Mouse (Mus musculus) hindbrain, embryonic 10.5 days (tissue): ENCODE data around the gene Plrg1. TPM values are rescaled to one million over a fixed set of nuclear protein-coding genes. Genes with fewer than 3 reads are reported as not detected.

Source experiments
- DNase-seq: peaks from one replicate; pipeline ENCODE4 v3.0.0-alpha.2; 2017; ENCODE audit warnings: low spot score
- H3K27ac ChIP-seq: fragments of 300-500 bp; sonication (generic); 2 replicates; pipeline ENCODE4 v1.5.1; 2016; ENCODE audit warnings: mild to moderate bottlenecking, moderate library complexity
- H3K27me3 ChIP-seq: fragments of 300-500 bp; sonication (generic); 2 replicates; pipeline ENCODE4 v1.6.1; 2016; ENCODE audit warnings: mild to moderate bottlenecking; ENCODE audit not compliant: poor library complexity, insufficient read depth, severe bottlenecking
- H3K36me3 ChIP-seq: fragments of 300-500 bp; sonication (generic); 2 replicates; pipeline ENCODE4 v1.6.1; 2016; ENCODE audit warnings: mild to moderate bottlenecking, moderate library complexity
- H3K4me1 ChIP-seq: fragments of 300-500 bp; sonication (generic); replicated peaks from 2 replicates; pipeline ENCODE4 v1.6.1; 2016; ENCODE audit warnings: mild to moderate bottlenecking
- H3K4me3 ChIP-seq: fragments of 300-500 bp; sonication (generic); 2 replicates; pipeline ENCODE4 v1.5.1; 2016; ENCODE audit warnings: mild to moderate bottlenecking, moderate library complexity
- H3K9me3 ChIP-seq: fragments of 300-500 bp; sonication (generic); 2 replicates; pipeline ENCODE4 v1.6.1; 2016; ENCODE audit warnings: mild to moderate bottlenecking, moderate library complexity
- WGBS: fragments of 180-500 bp; shearing (Covaris S2); methylation state at CpG from one replicate; pipeline ENCODE4 v1.1.7; 2016; 5-methylcytosine and 5-hydroxymethylcytosine counted together
- polyA plus RNA-seq: library from polyadenylated mRNA; unstranded; fragments of >200 nt; fragmentation: Nextera tagmentation; extraction: Ambion mirVana; gene quantifications from 2 replicates; pipeline ENCODE4 v1.2.1, GENCODE M21; 2016

Plrg1 gene
- polyA plus RNA-seq, 1 experiment from 2014 or later = 138 TPM

DNA sequence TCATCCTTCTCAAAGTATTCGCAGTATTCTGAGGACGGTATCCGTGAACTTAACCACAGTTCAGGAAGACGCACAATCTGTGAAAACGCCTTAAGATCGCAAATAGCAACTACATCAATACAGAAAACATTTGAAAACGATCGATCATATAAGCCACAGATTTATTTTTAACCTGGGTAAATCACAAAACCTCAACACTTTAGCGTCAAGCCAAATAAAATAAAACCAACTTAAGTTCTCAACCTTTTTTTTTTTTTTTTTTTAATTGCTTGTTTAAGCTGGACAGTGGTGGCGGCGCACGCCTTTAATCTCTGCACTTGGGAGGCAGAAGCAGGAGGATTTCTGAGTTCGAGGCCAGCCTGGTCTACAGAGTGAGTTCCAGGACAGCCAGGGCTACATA is 563 bp upstream of the Plrg1 start:
- no peak for DNase-seq
- Histone ChIP-seq H3K27ac (peak overlapping the region; percentile 87; the same call in 1 of the 2 replicates), H3K36me3 (peaks cover 33% of the 10 kb centered on the region), H3K4me1 (peaks cover 11% of the 10 kb centered on the region), H3K27me3 (no peaks in the 10 kb centered on the region), H3K9me3 (no peaks in the 10 kb centered on the region), H3K4me3 (peak overlapping the region; percentile 81)
- WGBS = 33% methylated on average over 13 of the region's 13 CpGs

DNA sequence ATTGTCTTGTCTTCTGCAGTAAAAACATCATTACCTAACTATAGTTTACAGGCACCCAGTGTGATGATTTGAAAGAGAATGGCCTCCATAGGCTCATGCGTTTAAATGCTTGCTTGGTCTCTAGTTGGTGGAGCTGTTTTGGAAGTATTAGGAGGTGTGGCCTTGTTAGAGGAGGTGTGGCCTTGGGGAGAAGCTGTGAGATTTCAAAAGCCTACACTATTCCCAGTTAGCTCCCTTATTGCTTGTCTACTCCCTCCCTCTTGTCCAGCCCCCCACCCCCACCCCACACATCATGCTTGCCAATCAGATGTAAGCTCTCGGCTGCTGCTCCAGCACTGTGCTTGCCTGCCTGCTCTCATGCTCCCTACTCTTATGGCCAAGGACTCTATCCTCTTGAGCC is 1.7 kb downstream of the Plrg1 start:
- no peak for DNase-seq
- H3K4me3 ChIP-seq = no peak overlapping the region; the same call in 1 of the 2 replicates
- H3K9me3 ChIP-seq = no peaks in the 10 kb centered on the region
- H3K27ac ChIP-seq = no peak overlapping the region
- H3K4me1 ChIP-seq = peaks cover 11% of the 10 kb centered on the region
- peaks cover 56% of the 10 kb centered on the region for H3K36me3 ChIP-seq
- WGBS = 87% methylated on average over 2 of the region's 2 CpGs
- no peaks in the 10 kb centered on the region for H3K27me3 ChIP-seq

GRCm38 (mm10) chr3:83067920-83068319 is 12.6 kb downstream of the Plrg1 start:
- Histone ChIP-seq H3K36me3 (peaks cover 99% of the 10 kb centered on the region), H3K27ac (no peak overlapping the region), H3K4me1 (no peaks in the 10 kb centered on the region), H3K9me3 (no peaks in the 10 kb centered on the region), H3K27me3 (no peaks in the 10 kb centered on the region), H3K4me3 (no peak overlapping the region)
- no peak for DNase-seq
- 95% methylated on average over 9 of the region's 9 CpGs for WGBS

DNA sequence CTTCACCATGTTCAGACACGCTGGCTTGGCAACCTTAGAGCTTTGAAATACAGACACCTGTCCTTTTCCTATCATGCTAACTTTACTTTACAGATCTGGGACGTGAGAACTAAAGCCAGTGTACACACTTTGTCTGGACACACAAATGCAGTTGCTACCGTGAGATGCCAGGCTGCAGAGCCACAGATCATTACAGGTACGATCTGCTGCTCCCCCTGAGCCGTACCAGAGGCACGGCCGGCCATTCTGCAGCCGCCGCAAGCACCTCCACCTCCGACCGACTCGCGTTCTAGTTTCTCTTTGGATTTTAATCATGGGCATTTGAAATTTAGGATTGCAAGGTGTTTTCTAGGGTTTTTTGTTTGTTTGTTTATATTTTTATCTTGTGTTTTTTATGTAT is 13.5 kb downstream of the Plrg1 start:
- Histone ChIP-seq H3K36me3 (peaks cover 97% of the 10 kb centered on the region), H3K27me3 (no peaks in the 10 kb centered on the region), H3K4me3 (no peak overlapping the region), H3K27ac (no peak overlapping the region), H3K4me1 (no peaks in the 10 kb centered on the region), H3K9me3 (no peaks in the 10 kb centered on the region)
- DNase-seq = no peak
- 96% methylated on average over 13 of the region's 13 CpGs for WGBS

DNA sequence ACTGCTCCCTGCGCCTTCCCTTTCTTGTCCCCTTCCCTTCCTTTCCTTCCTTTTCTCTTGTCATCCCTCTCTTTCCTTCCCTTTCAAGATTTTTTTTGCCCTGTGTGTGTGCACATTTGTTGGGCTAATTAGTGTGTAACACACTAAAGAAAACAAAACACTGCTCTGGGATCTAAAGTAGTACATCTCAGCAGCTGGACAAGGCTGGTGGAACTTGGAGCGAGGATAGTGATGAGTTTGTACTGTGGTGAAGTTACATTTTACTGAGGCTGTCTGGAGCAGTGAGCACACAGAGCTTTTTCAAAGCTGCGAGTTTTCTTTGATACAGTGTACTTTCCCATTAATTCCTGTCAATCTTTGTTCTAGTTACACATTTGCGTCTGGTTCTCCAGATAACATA is 14.9 kb downstream of the Plrg1 start:
- peaks cover 86% of the 10 kb centered on the region for H3K36me3 ChIP-seq
- H3K9me3 ChIP-seq = no peaks in the 10 kb centered on the region
- DNase-seq = no peak
- H3K27me3 ChIP-seq = no peaks in the 10 kb centered on the region
- no peak overlapping the region for H3K4me3 ChIP-seq
- no peaks in the 10 kb centered on the region for H3K4me1 ChIP-seq
- WGBS = 92% methylated on average over 4 of the region's 4 CpGs
- no peak overlapping the region for H3K27ac ChIP-seq

DNA sequence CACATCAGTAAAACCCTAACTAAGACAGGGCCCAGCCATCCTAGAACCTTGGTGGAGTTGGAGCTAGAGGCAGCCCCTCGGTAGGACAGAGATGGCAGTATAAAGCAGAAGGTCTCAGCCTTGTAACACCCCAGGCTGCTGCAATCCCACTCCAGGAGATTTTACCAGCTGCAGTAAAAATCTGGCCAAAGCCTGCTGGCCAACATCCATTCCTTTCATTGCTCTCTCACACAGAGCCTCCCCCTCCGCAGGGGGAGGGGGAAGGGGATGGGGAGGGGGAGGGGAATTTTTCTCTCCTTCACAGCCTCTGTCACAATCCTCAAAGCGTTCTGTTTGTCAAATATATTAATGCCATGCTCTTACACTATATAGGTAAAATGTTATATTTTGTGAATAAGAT is 21.2 kb downstream of the Plrg1 start:
- Histone ChIP-seq H3K9me3 (no peaks in the 10 kb centered on the region), H3K4me1 (peaks cover 20% of the 10 kb centered on the region), H3K36me3 (peaks cover 23% of the 10 kb centered on the region), H3K27me3 (no peaks in the 10 kb centered on the region), H3K4me3 (no peak overlapping the region), H3K27ac (no peak overlapping the region)
- DNase-seq = no peak
- WGBS = 35% methylated on average over 3 of the region's 3 CpGs

DNA sequence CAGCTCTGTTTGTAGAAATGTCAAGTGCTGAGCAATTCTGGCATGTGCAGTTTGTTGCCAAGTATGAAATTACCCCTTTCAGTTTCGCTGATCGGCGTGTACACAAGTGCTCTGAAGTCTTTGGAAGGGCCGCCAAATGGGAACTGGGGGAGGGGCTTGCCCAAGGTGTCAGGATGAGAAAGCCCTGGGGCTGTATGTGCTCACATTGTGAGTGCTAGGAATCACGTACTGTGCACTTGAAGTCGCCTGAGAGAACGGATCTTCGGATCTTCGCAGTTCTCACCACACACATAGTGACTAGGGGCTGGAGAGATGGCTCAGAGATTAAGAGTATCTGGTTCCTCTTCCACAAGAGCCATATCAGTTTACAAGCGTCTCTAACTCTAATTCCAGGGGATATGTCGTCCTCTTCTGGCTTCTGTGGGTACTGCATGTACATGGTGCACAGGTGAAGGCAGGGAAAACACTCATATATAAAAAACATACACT is 25.3 kb downstream of the Plrg1 start:
- Histone ChIP-seq H3K27ac (peak overlapping the region; percentile 54), H3K4me1 (peaks cover 20% of the 10 kb centered on the region), H3K4me3 (peak overlapping the region; percentile 43), H3K27me3 (no peaks in the 10 kb centered on the region), H3K36me3 (no peaks in the 10 kb centered on the region), H3K9me3 (no peaks in the 10 kb centered on the region)
- 6% methylated on average over 11 of the region's 11 CpGs for WGBS
- peak; percentile 68 for DNase-seq

DNA sequence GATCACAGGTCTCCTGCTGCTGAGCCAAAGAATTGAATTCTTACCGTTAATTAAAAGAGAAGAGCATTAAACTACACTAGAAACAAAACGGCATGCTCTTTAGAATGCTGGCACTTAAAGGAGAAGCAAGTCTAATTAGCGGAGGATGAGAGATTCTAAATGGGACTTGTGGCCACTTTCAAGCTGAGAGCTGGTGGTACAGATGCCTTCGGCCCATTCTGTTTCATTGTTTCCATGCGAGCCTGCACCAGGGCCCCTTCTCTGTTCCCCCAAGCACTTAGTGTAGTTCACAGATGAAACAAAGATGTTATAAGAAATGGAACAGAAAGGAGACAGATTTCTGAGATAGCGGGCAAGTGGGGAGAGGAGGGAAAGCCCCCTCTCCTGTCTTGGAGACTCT is 42.3 kb downstream of the Plrg1 start:
- no peaks in the 10 kb centered on the region for H3K9me3 ChIP-seq
- 36% methylated on average over 6 of the region's 6 CpGs for WGBS
- peaks cover 41% of the 10 kb centered on the region for H3K4me1 ChIP-seq
- H3K36me3 ChIP-seq = no peaks in the 10 kb centered on the region
- H3K27me3 ChIP-seq = 0 out of 2 replicates have a peak, but pooled peaks cover 6% of the 10 kb centered on the region
- no peak overlapping the region for H3K4me3 ChIP-seq
- no peak for DNase-seq
- peak overlapping the region; percentile 85 for H3K27ac ChIP-seq

DNA sequence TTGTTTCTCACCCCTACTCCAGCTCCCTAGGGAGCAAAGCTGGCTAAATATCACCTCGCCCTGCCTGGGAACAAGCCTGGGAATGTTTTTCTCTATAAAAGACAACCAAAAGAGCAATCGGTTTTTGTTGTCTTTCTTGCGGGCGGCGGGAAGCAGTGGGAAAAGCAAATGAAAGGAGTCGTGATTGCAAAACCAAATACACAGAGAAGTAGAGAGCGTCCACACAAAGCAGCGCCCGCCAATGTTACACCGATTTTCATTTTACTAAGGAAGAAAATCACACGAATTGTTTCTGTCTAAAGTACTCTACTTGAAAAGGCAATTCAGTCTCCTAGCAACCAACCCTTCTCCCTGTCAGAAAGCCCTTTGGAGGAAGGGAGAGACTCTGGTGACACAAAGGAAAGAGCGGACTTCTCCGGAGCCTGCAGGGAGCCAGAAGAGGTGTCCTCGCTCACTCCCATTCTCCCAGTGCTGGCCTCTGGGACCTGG is 43.3 kb downstream of the Plrg1 start:
- 0 out of 2 replicates have a peak, but pooled peaks cover 6% of the 10 kb centered on the region for H3K27me3 ChIP-seq
- H3K4me1 ChIP-seq = peaks cover 41% of the 10 kb centered on the region
- peak overlapping the region; percentile 85 for H3K27ac ChIP-seq
- 4% methylated on average over 14 of the region's 14 CpGs for WGBS
- peak overlapping the region; percentile 39 for H3K4me3 ChIP-seq
- peak; percentile 62 for DNase-seq
- no peaks in the 10 kb centered on the region for H3K9me3 ChIP-seq
- H3K36me3 ChIP-seq = no peaks in the 10 kb centered on the region

- Histone ChIP-seq H3K4me1 (peaks cover 41% of the 10 kb centered on the region), H3K9me3 (no peaks in the 10 kb centered on the region), H3K36me3 (no peaks in the 10 kb centered on the region), H3K4me3 (peak overlapping the region; percentile 39), H3K27me3 (0 out of 2 replicates have a peak, but pooled peaks cover 6% of the 10 kb centered on the region), H3K27ac (peak overlapping the region; percentile 85)
- 64% methylated on average over 1 of the region's 1 CpGs for WGBS
- DNase-seq = no peak
Measured at GRCm38 (mm10) chr3:83099139-83099538, 43.8 kb downstream of the Plrg1 start.

DNA sequence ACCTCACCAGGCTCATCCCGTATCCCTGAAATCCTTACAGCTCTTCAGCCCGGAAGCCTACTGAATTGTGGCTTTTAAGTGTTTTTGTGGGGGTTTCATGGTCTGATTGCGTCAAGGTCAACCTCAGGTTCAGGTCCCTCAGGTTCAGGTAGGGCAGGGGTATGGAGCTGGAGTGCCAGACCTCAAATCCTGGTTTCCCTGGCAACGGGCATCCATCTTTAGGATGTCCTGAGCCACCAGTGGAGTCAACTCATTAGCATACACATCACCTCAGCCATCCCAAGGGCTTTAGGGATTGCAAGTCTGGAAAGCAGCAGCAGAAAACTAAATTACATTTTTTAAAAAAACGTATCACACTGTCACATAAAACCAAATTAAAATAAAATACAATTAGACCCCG is 44.3 kb downstream of the Plrg1 start:
- no peaks in the 10 kb centered on the region for H3K36me3 ChIP-seq
- H3K27ac ChIP-seq = peak overlapping the region; percentile 85
- 61% methylated on average over 6 of the region's 6 CpGs for WGBS
- peaks cover 41% of the 10 kb centered on the region for H3K4me1 ChIP-seq
- H3K9me3 ChIP-seq = peaks cover 5% of the 10 kb centered on the region; the same call in 1 of the 2 replicates
- no peak overlapping the region for H3K4me3 ChIP-seq
- DNase-seq = no peak
- 0 out of 2 replicates have a peak, but pooled peaks cover 6% of the 10 kb centered on the region for H3K27me3 ChIP-seq

GRCm38 (mm10) chr3:83102286-83102685 is 47.0 kb downstream of the Plrg1 start:
- no peaks in the 10 kb centered on the region for H3K27me3 ChIP-seq
- peaks cover 17% of the 10 kb centered on the region for H3K9me3 ChIP-seq
- no peak for DNase-seq
- no peak overlapping the region for H3K27ac ChIP-seq
- whole genome bisulfite sequencing = 92% methylated on average over 6 of the region's 6 CpGs
- peaks cover 31% of the 10 kb centered on the region for H3K4me1 ChIP-seq
- no peak overlapping the region for H3K4me3 ChIP-seq
- no peaks in the 10 kb centered on the region for H3K36me3 ChIP-seq

DNA sequence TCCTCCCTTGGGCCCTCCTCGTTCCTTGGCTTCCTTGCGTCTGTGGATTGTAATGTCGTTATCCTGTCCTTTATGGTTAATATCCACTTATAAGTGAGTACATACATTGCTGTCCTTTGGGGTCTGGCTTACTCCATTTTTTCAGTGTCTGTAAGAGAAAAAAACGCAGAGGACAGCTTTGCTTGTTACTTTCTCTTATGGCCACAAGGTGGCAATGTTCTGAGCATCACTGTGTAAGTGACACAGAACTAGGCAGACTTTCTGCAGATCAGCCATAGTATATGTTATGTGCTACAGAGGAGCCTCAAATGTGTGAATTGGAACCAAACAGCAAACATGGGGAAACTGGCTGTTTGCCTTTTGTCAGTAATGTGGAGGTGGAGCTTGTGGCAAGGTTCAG is 54.8 kb downstream of the Plrg1 start:
- no peaks in the 10 kb centered on the region for H3K36me3 ChIP-seq
- DNase-seq = peak; percentile 31

More for the DNA sequence above, 54.8 kb downstream of the Plrg1 start:
- Histone ChIP-seq H3K27ac (no peak overlapping the region), H3K4me3 (no peak overlapping the region), H3K27me3 (0 out of 2 replicates have a peak, but pooled peaks cover 4% of the 10 kb centered on the region), H3K4me1 (peaks cover 34% of the 10 kb centered on the region), H3K9me3 (peaks cover 7% of the 10 kb centered on the region)
- 37% methylated on average over 4 of the region's 4 CpGs for WGBS
